Mouse (Mus musculus) ES-Bruce4 (cell line): ENCODE measurements around the gene Prr7.

Experiments
- CTCF ChIP-seq: IDR thresholded peaks from one replicate; pipeline ENCODE4 v1.8.1; 2011; ENCODE audit warnings: low read depth, low read length
- POLR2A ChIP-seq: IDR thresholded peaks from one replicate; pipeline ENCODE4 v1.8.1; 2011; ENCODE audit warnings: low read length; ENCODE audit not compliant: insufficient read depth

- TF ChIP-seq POLR2A (no peak), CTCF (no peak)
Measured at GRCm38 (mm10) chr13:55522730-55523129, 58.7 kb downstream of the Prr7 start.
